Mouse (Mus musculus): Measurements from ENCODE around the gene Gpd1l. TPM values are rescaled to one million over a fixed set of nuclear protein-coding genes. Genes with fewer than 3 reads are reported as not detected.
A peak's percentile ranks its signal among the peaks of the same experiment; 100 is the strongest.
"Not testable (repeated sequence)": the region's sequence is repeated elsewhere in the genome, so short reads cannot be mapped to it uniquely, and the experiment has no call there.

Gpd1l gene
- polyA plus RNA-seq (2015; fragmentation: Nextera tagmentation; extraction: Ambion mirVana): 20.8 and 22.9 TPM in 2 replicates

DNA sequence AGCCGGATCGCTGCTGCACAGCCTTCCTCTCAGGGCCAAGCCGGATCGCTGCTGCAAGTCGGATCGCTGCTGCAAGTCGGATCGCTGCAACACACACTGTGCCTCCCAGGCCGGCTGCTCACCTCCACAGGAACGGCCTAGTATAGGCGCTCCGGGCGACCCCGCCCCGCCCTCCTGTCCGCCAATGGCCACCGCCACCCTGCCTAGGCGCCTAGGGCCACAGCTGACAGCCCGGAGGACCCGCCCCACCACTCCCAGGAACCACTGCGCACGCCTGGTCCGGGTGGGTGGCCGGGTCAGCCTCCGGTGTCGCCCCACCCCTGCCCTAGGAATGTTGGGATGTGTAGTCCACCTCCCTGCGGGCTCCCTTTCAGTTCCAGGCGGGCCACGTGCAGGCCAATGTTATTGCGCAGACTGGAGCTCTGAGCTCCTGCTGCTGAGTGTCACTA is at the start of gene Gpd1l:
Gene Gpd1l, minus strand, starts transcription at position 265 of the 449 bp plus-strand sequence.
- peaks cover 10% of the 10 kb centered on the region for H3K4me1 ChIP-seq (ENCODE audit: insufficient read depth, low read length)
- H3K9ac ChIP-seq (replicated peaks; ENCODE audit: low read length): peak within 1 kb of the TSS; percentile 80
- H3K4me3 ChIP-seq (ENCODE audit: low read length): peak within 1 kb of the TSS; percentile 77
- H3K27ac ChIP-seq (ENCODE audit: low read length): peak within 1 kb of the TSS; percentile 90
- H3K9me3 ChIP-seq (ENCODE audit: low read length): no peaks in the 10 kb centered on the region
- under 1% methylated on average over 30 of the region's 30 CpGs for WGBS
- H3K4me2 ChIP-seq (replicated peaks; ENCODE audit: low read depth, low read length): peak within 1 kb of the TSS; percentile 97
- H3K36me3 ChIP-seq (ENCODE audit: insufficient read depth, low read length): no peaks in the 10 kb centered on the region
- ATAC-seq (ENCODE audit: low FRiP score, low TSS enrichment): peak; percentile 99
- H3K27me3 ChIP-seq (ENCODE audit: insufficient read depth, low read length): no peaks in the 10 kb centered on the region

DNA sequence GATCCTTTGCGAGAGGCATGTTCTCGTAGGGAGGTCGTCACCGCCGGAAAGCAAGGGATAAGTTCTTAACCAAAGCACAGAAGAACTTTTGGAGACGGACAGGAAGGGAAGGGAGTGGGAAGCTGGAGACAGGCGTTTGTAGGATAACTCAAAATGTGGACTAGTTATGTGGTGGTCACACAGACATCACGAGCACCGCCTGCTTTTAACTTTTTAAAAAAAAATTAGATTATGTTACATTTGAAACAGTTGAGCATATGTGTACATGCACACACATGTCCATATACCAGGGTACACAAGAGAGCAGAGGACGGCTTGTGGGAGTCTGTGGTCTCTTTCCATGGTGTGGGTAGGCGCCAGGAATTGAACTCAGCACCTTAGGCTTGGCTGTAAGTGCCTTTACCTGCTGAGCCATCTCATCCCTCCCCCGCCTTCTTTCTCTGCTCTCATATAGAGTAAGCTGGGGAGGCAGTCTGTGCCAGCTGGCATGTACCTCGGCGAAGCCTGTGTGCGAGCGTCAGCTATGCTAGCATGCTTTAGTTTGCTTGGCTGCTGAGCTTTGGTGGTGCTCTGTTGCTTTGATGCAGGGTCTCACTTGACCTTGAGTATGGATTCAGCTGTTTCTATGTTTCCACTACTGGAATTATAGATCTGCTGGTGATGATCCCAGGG is 49.0 kb upstream of the Gpd1l start, which contains the start of gene Rps27rt:
Gene Rps27rt, minus strand, starts transcription at position 51 of the 672 bp plus-strand sequence.
- H3K4me2 ChIP-seq (replicated peaks; ENCODE audit: low read depth, low read length): no peak within 1 kb of the TSS
- H3K9ac ChIP-seq (replicated peaks; ENCODE audit: low read length): no peak within 1 kb of the TSS
- WGBS: 93% methylated on average over 16 of the region's 16 CpGs
- ATAC-seq (ENCODE audit: low FRiP score, low TSS enrichment): no peak
- H3K4me3 ChIP-seq (ENCODE audit: low read length): no peak within 1 kb of the TSS
- H3K27me3 ChIP-seq (ENCODE audit: insufficient read depth, low read length): no peaks in the 10 kb centered on the region
- no peaks in the 10 kb centered on the region for H3K36me3 ChIP-seq (ENCODE audit: insufficient read depth, low read length)
- no peaks in the 10 kb centered on the region for H3K9me3 ChIP-seq (ENCODE audit: low read length)
- H3K27ac ChIP-seq (ENCODE audit: low read length): no peak within 1 kb of the TSS
- H3K4me1 ChIP-seq (ENCODE audit: insufficient read depth, low read length): peaks cover 16% of the 10 kb centered on the region

DNA sequence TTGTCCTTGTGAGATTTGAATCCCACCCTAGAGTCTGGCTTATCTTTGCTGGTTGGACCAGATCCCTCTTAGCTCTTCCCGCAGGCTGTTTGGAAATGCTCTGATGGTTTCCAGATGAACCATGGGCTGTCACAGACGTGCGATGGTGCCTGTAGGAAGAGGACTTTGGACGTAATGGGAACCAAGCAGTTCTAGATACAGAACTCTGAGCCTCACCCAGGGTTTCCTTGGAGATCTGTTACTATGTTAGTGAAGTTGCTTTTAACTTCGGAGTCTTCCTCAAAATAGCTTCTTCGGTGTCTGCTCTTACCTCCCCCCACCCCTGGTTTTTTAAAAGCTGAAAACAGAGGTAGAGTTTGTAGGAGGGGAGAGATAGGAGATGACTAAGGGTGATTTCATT is 46.2 kb upstream of the Gpd1l start:
- WGBS: 61% methylated on average over 6 of the region's 6 CpGs
- Histone ChIP-seq H3K4me2 (replicated peaks; ENCODE audit: low read depth, low read length) (peak overlapping the region; percentile 94; the same call in 1 of the 2 replicates), H3K27ac (ENCODE audit: low read length) (no peak overlapping the region), H3K4me1 (ENCODE audit: insufficient read depth, low read length) (peaks cover 21% of the 10 kb centered on the region), H3K9ac (replicated peaks; ENCODE audit: low read length) (no peak overlapping the region), H3K9me3 (ENCODE audit: low read length) (no peaks in the 10 kb centered on the region), H3K36me3 (ENCODE audit: insufficient read depth, low read length) (no peaks in the 10 kb centered on the region), H3K27me3 (ENCODE audit: insufficient read depth, low read length) (no peaks in the 10 kb centered on the region), H3K4me3 (ENCODE audit: low read length) (no peak overlapping the region; the same call in 1 of the 2 replicates)
- ATAC-seq (ENCODE audit: low FRiP score, low TSS enrichment): no peak

DNA sequence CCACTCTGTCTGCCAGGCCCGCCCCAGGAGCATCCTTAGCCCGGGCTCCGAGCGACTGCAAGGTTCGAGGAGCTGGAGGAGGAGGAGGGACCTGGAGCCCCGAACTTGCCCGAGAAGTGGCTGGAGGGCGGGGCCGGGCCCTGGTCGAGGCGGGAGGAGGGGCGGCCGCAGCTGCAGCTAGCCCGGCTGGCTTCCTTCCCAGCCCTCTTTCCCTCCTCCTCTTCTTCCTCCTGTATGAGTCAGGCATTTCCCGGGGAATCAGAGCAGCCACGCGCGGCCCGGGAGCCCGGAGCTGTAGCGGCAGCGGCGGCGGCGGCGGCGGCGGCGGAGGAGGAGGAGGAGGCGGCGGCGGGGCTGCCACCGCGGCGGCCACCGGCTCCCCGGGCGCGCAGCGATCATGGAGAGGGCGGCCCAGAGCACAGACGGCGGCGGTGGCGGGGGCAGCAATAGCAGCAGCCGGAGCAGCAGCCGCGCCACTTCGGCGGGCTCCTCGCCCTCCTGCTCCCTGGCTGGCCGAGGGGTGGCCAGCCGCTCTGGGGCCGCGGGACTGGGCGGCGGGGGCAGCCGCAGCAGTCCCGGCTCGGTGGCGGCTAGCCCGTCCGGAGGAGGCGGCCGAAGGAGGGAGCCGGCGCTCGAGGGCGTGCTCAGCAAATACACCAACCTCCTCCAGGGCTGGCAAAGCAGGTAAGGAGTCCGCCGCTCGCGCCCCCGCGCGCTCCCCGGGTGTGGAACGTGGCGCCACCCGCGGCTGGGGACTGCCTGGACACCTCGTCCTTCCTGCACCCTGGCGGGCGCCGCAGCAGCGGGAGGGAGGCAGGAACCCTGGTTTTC is 44.7 kb upstream of the Gpd1l start, which contains the start of gene Osbpl10:
Gene Osbpl10, plus strand, starts transcription at position 289 of the 831 bp plus-strand sequence.
- H3K9ac ChIP-seq (replicated peaks; ENCODE audit: low read length): peak within 1 kb of the TSS; percentile 84
- ATAC-seq (ENCODE audit: low FRiP score, low TSS enrichment): peak; percentile 89
- WGBS: under 1% methylated on average over 58 of the region's 86 CpGs

DNA sequence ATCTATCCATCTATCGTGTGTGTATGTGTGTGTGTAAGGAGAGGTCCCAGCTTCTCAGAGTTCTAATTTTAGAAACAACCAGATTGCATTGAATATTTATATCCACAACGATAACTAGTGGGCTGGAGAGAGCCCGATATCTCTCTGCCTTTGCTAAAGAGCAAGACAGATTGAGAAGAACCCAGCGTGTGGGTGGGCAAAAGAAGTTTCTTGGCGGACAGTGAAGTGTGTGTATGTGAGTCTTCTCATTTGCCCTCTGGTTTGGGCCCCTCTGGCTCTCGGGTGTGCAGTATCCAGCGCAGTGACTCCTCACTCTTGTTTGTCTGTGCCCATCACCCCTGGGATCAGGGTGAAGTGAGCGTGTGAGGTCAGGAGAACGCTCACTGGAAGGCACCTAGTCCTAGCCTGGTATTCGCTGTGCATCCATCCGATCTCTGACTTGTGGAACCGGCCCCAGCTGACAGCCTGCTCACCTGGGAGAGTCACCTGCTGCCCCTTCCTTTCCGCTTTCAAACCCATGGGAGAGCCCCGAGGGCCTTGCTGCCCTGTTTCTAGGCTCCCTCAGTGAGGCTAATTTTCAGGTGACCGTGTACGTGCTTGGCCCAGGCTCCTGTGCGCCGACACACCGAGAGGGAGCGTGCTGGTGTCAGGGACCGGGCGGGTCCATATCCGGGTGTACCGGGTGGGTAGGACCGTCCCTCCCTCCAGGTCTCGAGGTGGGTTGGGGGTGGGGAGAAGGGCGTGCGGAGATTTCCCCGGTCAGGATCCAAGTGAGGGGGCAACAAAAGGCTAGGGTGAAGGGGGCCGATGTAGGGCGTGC is 43.9 kb upstream of the Gpd1l start:
- peak; percentile 67 for ATAC-seq (ENCODE audit: low FRiP score, low TSS enrichment)

More for the DNA sequence above, 44.7 kb upstream of the Gpd1l start, which contains the start of gene Osbpl10:
- Histone ChIP-seq H3K4me3 (ENCODE audit: low read length) (peak within 1 kb of the TSS; percentile 78), H3K27ac (ENCODE audit: low read length) (peak within 1 kb of the TSS; percentile 85), H3K9me3 (ENCODE audit: low read length) (no peaks in the 10 kb centered on the region), H3K4me1 (ENCODE audit: insufficient read depth, low read length) (peaks cover 21% of the 10 kb centered on the region), H3K27me3 (ENCODE audit: insufficient read depth, low read length) (no peaks in the 10 kb centered on the region), H3K36me3 (ENCODE audit: insufficient read depth, low read length) (no peaks in the 10 kb centered on the region), H3K4me2 (replicated peaks; ENCODE audit: low read depth, low read length) (peak within 1 kb of the TSS; percentile 94)

DNA sequence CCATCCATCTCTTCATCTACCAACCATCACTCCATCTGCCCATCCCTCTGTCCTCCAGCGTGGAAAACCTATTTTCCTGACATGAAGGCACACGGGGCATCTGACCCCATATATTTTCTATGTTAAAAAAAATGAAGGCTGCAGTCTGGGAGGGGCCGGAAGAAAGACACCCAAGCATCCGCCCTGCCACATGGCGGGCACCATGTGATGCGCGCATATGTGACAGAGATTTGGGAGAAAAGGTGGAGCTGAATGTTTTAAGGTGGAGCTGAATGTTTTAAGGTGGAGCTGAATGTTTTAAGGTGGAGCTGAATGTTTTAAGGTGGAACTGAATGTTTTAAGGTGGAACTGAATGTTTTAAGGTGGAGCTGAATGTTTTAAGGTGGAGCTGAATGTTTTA is 32.5 kb upstream of the Gpd1l start:
- not testable (repeated sequence) for H3K27ac ChIP-seq (ENCODE audit: low read length); ATAC-seq (ENCODE audit: low FRiP score, low TSS enrichment); H3K4me2 ChIP-seq (replicated peaks; ENCODE audit: low read depth, low read length); H3K36me3 ChIP-seq (ENCODE audit: insufficient read depth, low read length); H3K9me3 ChIP-seq (ENCODE audit: low read length); H3K4me3 ChIP-seq (ENCODE audit: low read length); H3K27me3 ChIP-seq (ENCODE audit: insufficient read depth, low read length); H3K9ac ChIP-seq (replicated peaks; ENCODE audit: low read length); H3K4me1 ChIP-seq (ENCODE audit: insufficient read depth, low read length)
- WGBS: 80% methylated on average over 7 of the region's 7 CpGs

More for the DNA sequence above, 43.9 kb upstream of the Gpd1l start:
- Histone ChIP-seq H3K27ac (ENCODE audit: low read length) (peak overlapping the region; percentile 85), H3K9ac (replicated peaks; ENCODE audit: low read length) (peak overlapping the region; percentile 84), H3K9me3 (ENCODE audit: low read length) (no peaks in the 10 kb centered on the region), H3K4me2 (replicated peaks; ENCODE audit: low read depth, low read length) (peak overlapping the region; percentile 94), H3K4me3 (ENCODE audit: low read length) (peak overlapping the region; percentile 78), H3K27me3 (ENCODE audit: insufficient read depth, low read length) (no peaks in the 10 kb centered on the region), H3K4me1 (ENCODE audit: insufficient read depth, low read length) (peaks cover 21% of the 10 kb centered on the region), H3K36me3 (ENCODE audit: insufficient read depth, low read length) (no peaks in the 10 kb centered on the region)
- WGBS: 8% methylated on average over 31 of the region's 31 CpGs

DNA sequence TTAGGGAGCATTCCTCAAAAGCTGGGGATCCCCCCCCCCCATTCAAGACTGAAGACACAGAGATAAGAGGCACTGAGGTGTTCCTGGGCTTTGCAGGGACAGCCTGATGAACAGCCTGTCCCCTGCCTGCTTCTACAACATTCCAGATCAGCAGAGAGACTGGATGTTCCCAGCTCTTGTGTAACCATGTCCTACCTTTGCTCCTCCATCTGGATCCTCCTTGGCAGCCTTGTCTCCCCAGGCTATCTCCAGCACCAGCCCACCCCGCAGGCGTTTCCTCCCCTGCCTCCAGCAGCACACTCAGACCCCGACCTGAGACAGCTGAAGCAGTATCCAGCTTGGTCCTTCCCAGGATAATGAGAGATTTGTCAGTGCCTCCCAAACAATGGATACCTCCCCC is 30.3 kb upstream of the Gpd1l start:
- Histone ChIP-seq H3K36me3 (ENCODE audit: insufficient read depth, low read length) (no peaks in the 10 kb centered on the region), H3K4me1 (ENCODE audit: insufficient read depth, low read length) (no peaks in the 10 kb centered on the region), H3K4me2 (replicated peaks; ENCODE audit: low read depth, low read length) (no peak overlapping the region), H3K9me3 (ENCODE audit: low read length) (peaks cover 5% of the 10 kb centered on the region; the same call in 1 of the 2 replicates), H3K27ac (ENCODE audit: low read length) (no peak overlapping the region), H3K9ac (replicated peaks; ENCODE audit: low read length) (no peak overlapping the region), H3K27me3 (ENCODE audit: insufficient read depth, low read length) (no peaks in the 10 kb centered on the region), H3K4me3 (ENCODE audit: low read length) (no peak overlapping the region)
- no peak for ATAC-seq (ENCODE audit: low FRiP score, low TSS enrichment)
- 52% methylated on average over 3 of the region's 3 CpGs for WGBS

DNA sequence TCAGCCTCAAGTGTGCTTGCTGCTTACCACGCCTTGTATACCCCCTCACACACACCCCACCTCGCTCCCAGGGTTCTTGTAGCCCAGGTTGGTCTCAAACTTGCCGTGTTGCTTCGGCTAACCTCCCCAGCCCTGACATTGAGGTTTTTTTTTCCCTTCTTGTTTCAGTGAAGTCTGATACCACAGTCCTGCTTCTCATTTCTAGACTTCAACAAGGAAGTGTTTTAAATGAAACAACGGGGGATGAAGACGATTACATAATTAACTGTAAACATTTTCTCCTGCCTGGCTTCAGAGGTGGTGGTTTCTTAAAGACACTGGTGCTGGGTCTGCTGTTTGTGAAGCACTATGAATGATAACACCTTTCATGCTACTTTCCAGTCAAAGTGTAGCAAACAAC is 27.1 kb upstream of the Gpd1l start:
- no peak for ATAC-seq (ENCODE audit: low FRiP score, low TSS enrichment)
- Histone ChIP-seq H3K36me3 (ENCODE audit: insufficient read depth, low read length) (no peaks in the 10 kb centered on the region), H3K4me2 (replicated peaks; ENCODE audit: low read depth, low read length) (no peak overlapping the region), H3K4me1 (ENCODE audit: insufficient read depth, low read length) (no peaks in the 10 kb centered on the region), H3K4me3 (ENCODE audit: low read length) (no peak overlapping the region), H3K9ac (replicated peaks; ENCODE audit: low read length) (no peak overlapping the region), H3K27ac (ENCODE audit: low read length) (no peak overlapping the region), H3K27me3 (ENCODE audit: insufficient read depth, low read length) (no peaks in the 10 kb centered on the region), H3K9me3 (ENCODE audit: low read length) (peaks cover 5% of the 10 kb centered on the region; the same call in 1 of the 2 replicates)
- WGBS: 83% methylated on average over 6 of the region's 6 CpGs

DNA sequence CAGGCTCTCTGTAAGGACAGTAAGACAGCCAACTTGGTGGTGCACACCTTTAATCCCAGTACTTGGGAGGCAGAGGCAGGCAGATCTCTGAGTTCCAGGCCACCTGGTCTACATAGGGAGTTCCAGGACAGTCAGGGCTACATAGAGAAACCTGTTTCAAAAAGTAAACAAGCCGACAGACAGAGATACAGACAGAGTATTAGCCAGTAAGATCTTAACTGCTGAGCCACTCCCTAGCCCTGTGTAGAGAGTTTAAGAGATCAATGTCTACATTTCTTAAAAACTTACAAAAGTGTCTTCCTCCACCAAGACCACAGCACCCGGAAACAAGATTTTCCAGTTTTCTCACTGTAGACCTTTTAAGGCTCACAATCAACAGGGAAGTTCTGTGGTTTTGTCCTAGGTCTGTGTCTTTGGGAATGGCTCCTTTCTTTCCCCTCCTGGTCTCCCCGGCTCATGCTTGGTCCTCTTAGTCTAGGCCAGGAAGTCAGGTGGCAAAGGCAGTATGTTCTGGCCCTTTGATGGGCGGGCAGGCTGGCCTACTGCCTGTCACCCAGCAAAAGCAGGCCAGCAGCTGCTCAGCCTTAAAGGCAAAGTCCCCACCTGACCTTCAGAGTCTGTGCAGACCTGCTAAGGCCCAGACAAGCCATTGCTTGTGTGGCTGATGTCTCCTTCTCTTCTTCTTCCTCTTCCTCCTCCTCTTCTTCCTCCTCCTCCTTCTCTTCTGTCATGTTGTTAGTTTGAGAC is 26.4 kb upstream of the Gpd1l start:
- Histone ChIP-seq H3K9ac (replicated peaks; ENCODE audit: low read length) (no peak overlapping the region), H3K27ac (ENCODE audit: low read length) (no peak overlapping the region), H3K36me3 (ENCODE audit: insufficient read depth, low read length) (no peaks in the 10 kb centered on the region), H3K27me3 (ENCODE audit: insufficient read depth, low read length) (no peaks in the 10 kb centered on the region), H3K4me2 (replicated peaks; ENCODE audit: low read depth, low read length) (no peak overlapping the region), H3K4me1 (ENCODE audit: insufficient read depth, low read length) (no peaks in the 10 kb centered on the region), H3K4me3 (ENCODE audit: low read length) (no peak overlapping the region), H3K9me3 (ENCODE audit: low read length) (peaks cover 5% of the 10 kb centered on the region; the same call in 1 of the 2 replicates)
- ATAC-seq (ENCODE audit: low FRiP score, low TSS enrichment): no peak
- WGBS: 78% methylated on average over 4 of the region's 4 CpGs
